Mouse (Mus musculus) limb, embryonic 14.5 days (tissue): ENCODE data around the gene Slc35b2. TPM values are rescaled to one million over a fixed set of nuclear protein-coding genes. Genes with fewer than 3 reads are reported as not detected.

Experiments used
- ATAC-seq: fragments of 200-750 bp; cut with Nextera tagmentation; 2 replicates; pipeline ENCODE4 v1.8.0; 2017; ENCODE audit warnings: low read depth, moderate number of reproducible peaks, moderate TSS enrichment; ENCODE audit not compliant: low FRiP score
- DNase-seq: peaks from one replicate; pipeline ENCODE4 v3.0.0-alpha.2; 2015; ENCODE audit warnings: low spot score
- H3K27ac ChIP-seq: fragments of 300-500 bp; sonication (generic); replicated peaks from 2 replicates; pipeline ENCODE4 v1.5.1; 2014; ENCODE audit warnings: low read depth, mild to moderate bottlenecking, low read length, moderate library complexity, mixed read lengths
- H3K27me3 ChIP-seq: fragments of 300-500 bp; sonication (generic); 2 replicates; pipeline ENCODE4 v1.6.1; 2014; ENCODE audit warnings: low read length, mixed read lengths; ENCODE audit not compliant: control insufficient read depth, insufficient read depth
- H3K36me3 ChIP-seq: fragments of 300-500 bp; sonication (generic); 2 replicates; pipeline ENCODE4 v1.6.1; 2014; ENCODE audit warnings: mild to moderate bottlenecking, low read length, moderate library complexity, mixed read lengths; ENCODE audit not compliant: control insufficient read depth, insufficient read depth
- H3K4me1 ChIP-seq: fragments of 300-500 bp; sonication (generic); 2 replicates; pipeline ENCODE4 v1.6.1; 2014; ENCODE audit warnings: antibody characterized with exemption, low read length, mixed read lengths; ENCODE audit not compliant: control insufficient read depth, insufficient read depth
- H3K4me2 ChIP-seq: fragments of 300-500 bp; sonication (generic); replicated peaks from 2 replicates; pipeline ENCODE4 v1.6.1; 2014; ENCODE audit warnings: low read depth, mild to moderate bottlenecking, low read length, moderate library complexity; ENCODE audit not compliant: severe bottlenecking
- H3K4me3 ChIP-seq: fragments of 300-500 bp; sonication (generic); replicated peaks from 2 replicates; pipeline ENCODE4 v1.5.1; 2014; ENCODE audit warnings: low read length
- H3K9ac ChIP-seq: fragments of 300-500 bp; sonication (generic); 2 replicates; pipeline ENCODE4 v1.6.1; 2014; ENCODE audit warnings: mild to moderate bottlenecking, low read depth, low read length, moderate library complexity; ENCODE audit not compliant: severe bottlenecking
- H3K9me3 ChIP-seq: fragments of 300-500 bp; sonication (generic); 2 replicates; pipeline ENCODE4 v1.6.1; 2016; ENCODE audit warnings: low read length; ENCODE audit not compliant: control insufficient read depth
- POLR2A ChIP-seq: fragments of 200-500 bp; IDR thresholded peaks from 2 replicates; pipeline ENCODE4 v1.8.0; 2012; ENCODE audit warnings: inconsistent platforms, mild to moderate bottlenecking, moderate library complexity, borderline replicate concordance; ENCODE audit not compliant: insufficient read depth, insufficient read length; ENCODE audit errors: extremely low read depth
- WGBS: fragments of 180-500 bp; shearing (Covaris S2); extraction: QIAGEN DNeasy Blood & Tissue Kit; methylation state at CpG from one replicate; pipeline ENCODE4 v1.1.7; 2014; 5-methylcytosine and 5-hydroxymethylcytosine counted together
- polyA plus RNA-seq, 2 experiments: library from polyadenylated mRNA; depleted of rRNA in 1 of 2; stranded (reverse) in 1 of 2; unstranded in 1 of 2; fragments of >200 nt; fragmentation: Nextera tagmentation in 1 of 2; extraction: Ambion mirVana in 1 of 2; gene quantifications; 2 replicates each; pipeline versions ENCODE4 v1.2.1 to v1.2.3; 2012 to 2014

Gene Slc35b2
- polyA plus RNA-seq, 2 experiments: 96.9 to 138 TPM

DNA sequence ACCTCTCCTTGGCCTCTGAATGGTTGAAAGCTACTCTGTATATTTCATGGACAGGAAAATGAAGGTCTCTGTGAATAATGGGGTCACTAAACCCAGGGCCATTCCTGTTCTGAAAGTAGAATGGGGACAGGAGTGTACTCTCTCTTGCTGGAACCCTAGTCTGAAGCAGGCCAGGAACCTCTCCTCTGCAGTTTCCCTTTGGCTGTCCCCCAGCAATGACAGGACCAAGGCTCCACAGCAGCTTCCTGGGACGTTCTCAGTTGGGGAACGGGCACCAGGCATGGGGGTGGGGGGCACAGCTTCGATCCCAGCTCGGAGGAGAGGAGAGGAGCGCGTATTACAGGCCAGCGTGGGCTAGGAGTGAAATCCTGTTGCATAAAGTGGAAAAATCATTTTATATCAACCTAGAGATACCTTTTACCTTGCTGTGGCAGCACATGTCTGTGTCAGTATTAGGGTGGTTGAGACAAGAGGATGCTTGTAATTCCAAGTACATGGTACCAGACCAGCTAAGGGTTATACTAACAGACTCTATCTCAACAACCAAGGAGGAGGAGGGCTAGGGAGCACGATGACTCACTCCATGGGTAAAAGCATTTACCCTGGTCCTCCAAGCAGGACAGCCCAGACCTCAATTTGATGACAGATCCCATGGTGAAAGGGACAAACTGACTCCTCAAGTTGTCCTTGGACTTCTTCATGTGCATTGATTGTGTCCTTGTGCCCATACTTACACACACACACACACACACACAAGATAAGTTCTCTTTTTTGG, 11.6 kb downstream of the Slc35b2 start:
- no peak overlapping the region for H3K4me3 ChIP-seq
- ATAC-seq: no peak
- no peak for TF ChIP-seq POLR2A
- DNase-seq: no peak
- no peak overlapping the region for H3K9ac ChIP-seq
- H3K9me3 ChIP-seq: no peaks in the 10 kb centered on the region
- no peak overlapping the region for H3K4me2 ChIP-seq
- no peak overlapping the region for H3K27ac ChIP-seq
- H3K27me3 ChIP-seq: no peaks in the 10 kb centered on the region
- 88% methylated on average over 8 of the region's 8 CpGs for WGBS
- H3K36me3 ChIP-seq: peaks cover 20% of the 10 kb centered on the region
- H3K4me1 ChIP-seq: peaks cover 10% of the 10 kb centered on the region

DNA sequence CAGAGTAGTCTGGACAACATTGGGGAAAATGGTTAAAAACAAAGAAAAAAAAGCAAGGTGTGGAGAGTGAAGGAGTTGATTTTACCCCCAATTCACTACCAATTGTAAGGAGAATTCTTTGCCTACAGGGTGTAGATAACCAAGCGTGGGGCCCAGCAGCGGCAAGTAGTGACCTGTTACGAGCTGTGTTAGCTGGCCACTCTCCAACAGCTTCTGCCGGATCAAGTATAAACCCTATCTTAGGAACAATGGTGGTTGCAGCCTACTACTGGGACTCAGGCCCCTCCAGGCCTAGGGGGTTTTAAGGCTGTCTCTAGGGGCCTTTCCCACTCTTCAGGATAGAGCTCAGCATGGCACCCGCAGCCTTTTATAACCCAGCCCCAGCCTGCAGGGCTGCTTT, 14.6 kb downstream of the Slc35b2 start:
- DNase-seq (no peak), ATAC-seq (no peak)
- no peak overlapping the region for H3K4me3 ChIP-seq

DNA sequence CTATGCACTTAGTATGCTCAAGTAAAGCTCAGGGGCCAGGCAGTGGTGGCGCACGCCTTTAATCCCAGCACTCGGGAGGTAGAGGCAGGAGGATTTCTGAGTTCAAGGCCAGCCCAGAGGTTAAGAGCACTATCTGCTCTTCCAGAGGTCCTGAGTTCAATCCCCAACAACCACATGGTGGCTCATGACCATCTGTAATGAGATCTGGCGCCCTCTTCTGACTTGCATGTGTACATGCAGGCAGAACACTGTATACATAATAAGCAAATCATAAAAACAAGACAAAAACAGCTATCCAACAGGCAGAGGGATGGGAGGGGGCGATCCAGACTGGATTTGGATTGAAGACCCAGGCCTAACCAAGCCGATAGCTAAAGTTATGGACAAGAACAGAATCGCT, 15.2 kb downstream of the Slc35b2 start:
- Histone ChIP-seq H3K4me1 (peaks cover 9% of the 10 kb centered on the region), H3K9me3 (no peaks in the 10 kb centered on the region), H3K27me3 (no peaks in the 10 kb centered on the region), H3K4me3 (no peak overlapping the region), H3K36me3 (no peaks in the 10 kb centered on the region), H3K27ac (no peak overlapping the region), H3K9ac (no peak overlapping the region), H3K4me2 (no peak overlapping the region)
- no peak for TF ChIP-seq POLR2A
- ATAC-seq (no peak), DNase-seq (no peak)
- 79% methylated on average over 7 of the region's 7 CpGs for WGBS

More for the DNA sequence above, 14.6 kb downstream of the Slc35b2 start:
- Histone ChIP-seq H3K27ac (no peak overlapping the region), H3K9ac (no peak overlapping the region), H3K9me3 (no peaks in the 10 kb centered on the region), H3K36me3 (no peaks in the 10 kb centered on the region), H3K4me2 (no peak overlapping the region), H3K4me1 (peaks cover 9% of the 10 kb centered on the region), H3K27me3 (no peaks in the 10 kb centered on the region)
- TF ChIP-seq POLR2A: no peak
- WGBS: 61% methylated on average over 5 of the region's 5 CpGs

DNA sequence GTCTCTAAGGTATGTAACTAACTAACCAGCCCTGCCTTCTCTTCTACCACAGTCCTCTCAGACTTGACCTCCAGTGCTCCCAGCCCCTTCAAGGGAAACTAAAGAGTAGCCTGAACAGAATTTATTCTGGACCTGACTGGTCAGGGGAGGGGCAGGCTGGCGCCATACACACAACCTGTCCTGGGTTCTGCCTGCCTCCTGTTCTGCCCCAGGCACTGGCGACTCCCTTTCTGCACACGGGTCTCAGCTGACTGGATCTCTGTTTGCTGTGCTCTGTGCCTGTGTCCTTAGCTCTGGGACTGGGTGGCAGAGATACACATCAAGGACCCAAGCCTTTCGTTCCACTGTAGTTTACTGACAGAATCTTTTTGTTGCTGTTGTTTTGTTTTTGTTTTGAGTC, 15.9 kb downstream of the Slc35b2 start:
- Histone ChIP-seq H3K4me3 (no peak overlapping the region), H3K9ac (no peak overlapping the region), H3K4me2 (no peak overlapping the region), H3K27ac (no peak overlapping the region), H3K36me3 (no peaks in the 10 kb centered on the region), H3K9me3 (no peaks in the 10 kb centered on the region), H3K27me3 (no peaks in the 10 kb centered on the region), H3K4me1 (peaks cover 10% of the 10 kb centered on the region)
- WGBS: 81% methylated on average over 4 of the region's 4 CpGs
- DNase-seq (no peak), ATAC-seq (no peak)
- no peak for TF ChIP-seq POLR2A

DNA sequence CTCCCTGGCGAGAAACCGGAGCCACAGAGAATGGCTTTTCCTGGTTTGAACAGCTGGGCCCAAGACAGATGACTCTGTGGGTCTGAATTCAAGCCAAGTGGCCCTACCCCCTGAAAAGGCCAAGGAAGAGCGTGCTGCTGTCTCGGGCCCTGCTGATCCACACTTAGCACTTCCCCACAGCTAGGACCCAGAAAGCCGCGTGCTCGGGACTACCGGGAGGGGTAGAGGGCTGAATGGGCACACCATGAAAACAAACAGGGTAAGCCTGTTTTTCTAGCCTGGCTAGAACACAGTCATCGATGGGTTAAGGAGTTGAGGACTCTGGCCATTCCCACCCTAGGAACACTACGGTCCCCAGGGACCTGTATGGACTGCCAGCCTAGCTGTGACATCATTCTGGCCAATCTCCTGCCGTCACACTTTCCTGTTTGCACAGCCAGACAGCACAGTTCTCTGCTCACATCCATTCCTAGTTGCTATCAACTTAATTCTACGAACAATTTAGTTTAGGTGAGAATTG, 17.3 kb downstream of the Slc35b2 start:
- Histone ChIP-seq H3K9me3 (no peaks in the 10 kb centered on the region), H3K27ac (no peak overlapping the region; the same call in 1 of the 2 replicates), H3K9ac (no peak overlapping the region), H3K36me3 (no peaks in the 10 kb centered on the region), H3K4me3 (no peak overlapping the region), H3K4me2 (no peak overlapping the region), H3K27me3 (no peaks in the 10 kb centered on the region), H3K4me1 (peaks cover 20% of the 10 kb centered on the region)
- 45% methylated on average over 12 of the region's 12 CpGs for WGBS
- no peak for TF ChIP-seq POLR2A
- DNase-seq: peak; percentile 52
- ATAC-seq: no peak; the same call in 1 of the 2 replicates
